Mouse (Mus musculus): ENCODE results near the gene Smim24.
A peak's percentile ranks its signal among the peaks of the same experiment; 100 is the strongest.

Gene Smim24

GRCm38 (mm10) chr10:81392270-81392669 lies 581 bp upstream of the Smim24 start:
- DNase-seq: no peak

- DNase-seq: peak in 1 of 2 experiments; percentile 47
These were observed 709 bp downstream of the Smim24 start for GRCm38 (mm10) chr10:81393456-81394063.

GRCm38 (mm10) chr10:81395127-81395526 lies 2.3 kb downstream of the Smim24 start:
- DNase-seq: peak in 1 of 2 experiments; percentile 81

GRCm38 (mm10) chr10:81395865-81396264 lies 3.0 kb downstream of the Smim24 start:
- no peak for DNase-seq

GRCm38 (mm10) chr10:81396749-81397148 lies 3.9 kb downstream of the Smim24 start:
- no peak for DNase-seq

GRCm38 (mm10) chr10:81399296-81399695 lies 6.4 kb downstream of the Smim24 start:
- no peak for DNase-seq

- no peak for DNase-seq
These were observed 7.0 kb downstream of the Smim24 start for GRCm38 (mm10) chr10:81399798-81400308.

- DNase-seq: no peak
These were observed 7.7 kb downstream of the Smim24 start for GRCm38 (mm10) chr10:81400371-81401204.

GRCm38 (mm10) chr10:81401205-81401520 lies 8.3 kb downstream of the Smim24 start:
- no peak for DNase-seq

GRCm38 (mm10) chr10:81401521-81402226 lies 8.8 kb downstream of the Smim24 start:
- DNase-seq: peak; percentile 67 to 68

- no peak for DNase-seq
These were observed 9.4 kb downstream of the Smim24 start for GRCm38 (mm10) chr10:81402227-81402765.

GRCm38 (mm10) chr10:81403511-81403910 lies 10.7 kb downstream of the Smim24 start:
- DNase-seq: no peak

- DNase-seq: no peak
These were observed 11.2 kb downstream of the Smim24 start for GRCm38 (mm10) chr10:81404082-81404481.

- no peak for DNase-seq
These were observed 11.9 kb downstream of the Smim24 start for GRCm38 (mm10) chr10:81404720-81405119.

GRCm38 (mm10) chr10:81405588-81406201 lies 12.8 kb downstream of the Smim24 start:
- DNase-seq: peak in 1 of 2 experiments; percentile 77

- no peak for DNase-seq
These were observed 13.9 kb downstream of the Smim24 start for GRCm38 (mm10) chr10:81406504-81407440.

GRCm38 (mm10) chr10:81407539-81408423 lies 14.9 kb downstream of the Smim24 start:
- peak; percentile 89 to 92 for DNase-seq

GRCm38 (mm10) chr10:81408424-81408729 lies 15.5 kb downstream of the Smim24 start:
- no peak for DNase-seq

- DNase-seq: peak; percentile 91
These were observed 16.0 kb downstream of the Smim24 start for GRCm38 (mm10) chr10:81408871-81409291.

GRCm38 (mm10) chr10:81409330-81409729 lies 16.5 kb downstream of the Smim24 start:
- DNase-seq: no peak

GRCm38 (mm10) chr10:81410350-81410749 lies 17.5 kb downstream of the Smim24 start:
- peak in 1 of 2 experiments; percentile 75 for DNase-seq

All from kidney, adult 8-10 months (tissue).